Mouse (Mus musculus): ENCODE measurements around the gene Atp8b2. TPM values are rescaled to one million over a fixed set of nuclear protein-coding genes. Genes with fewer than 3 reads are reported as not detected.

Atp8b2 gene
- polyA plus RNA-seq, 1 experiment from 2014 or later: 12.9 TPM

- Histone ChIP-seq H3K27ac (no peak overlapping the region), H3K4me2 (replicated peaks) (no peak overlapping the region), H3K36me3 (replicated peaks; ENCODE audit: control insufficient read depth, insufficient read depth) (no peaks in the 10 kb centered on the region), H3K27me3 (ENCODE audit: control insufficient read depth, insufficient read depth, low read length) (no peaks in the 10 kb centered on the region), H3K9ac (no peak overlapping the region), H3K4me3 (replicated peaks; ENCODE audit: low read length) (no peak overlapping the region), H3K4me1 (replicated peaks; ENCODE audit: control insufficient read depth, insufficient read depth, low read length) (no peaks in the 10 kb centered on the region), H3K9me3 (ENCODE audit: control insufficient read depth, low read length) (no peaks in the 10 kb centered on the region)
- no peak for ATAC-seq (ENCODE audit: low FRiP score)
- DNase-seq (ENCODE audit: low spot score): no peak
- 61% methylated on average over 8 of the region's 8 CpGs for WGBS
These were observed 66.0 kb downstream of the Atp8b2 start for GRCm38 (mm10) chr3:89897204-89897796.

- 6% methylated on average over 5 of the region's 5 CpGs for WGBS
- no peaks in the 10 kb centered on the region for H3K4me1 ChIP-seq (replicated peaks; ENCODE audit: control insufficient read depth, insufficient read depth, low read length)
- ATAC-seq (ENCODE audit: low FRiP score): no peak
These were observed 66.7 kb downstream of the Atp8b2 start for GRCm38 (mm10) chr3:89896571-89896970.

GRCm38 (mm10) chr3:89892517-89893106, 70.7 kb downstream of the Atp8b2 start:
- WGBS: 87% methylated on average over 5 of the region's 5 CpGs
- no peaks in the 10 kb centered on the region for H3K4me1 ChIP-seq (replicated peaks; ENCODE audit: control insufficient read depth, insufficient read depth, low read length)
- DNase-seq (ENCODE audit: low spot score): no peak

More at GRCm38 (mm10) chr3:89896571-89896970, 66.7 kb downstream of the Atp8b2 start:
- H3K36me3 ChIP-seq (replicated peaks; ENCODE audit: control insufficient read depth, insufficient read depth): no peaks in the 10 kb centered on the region
- no peak overlapping the region for H3K4me3 ChIP-seq (replicated peaks; ENCODE audit: low read length)
- H3K27ac ChIP-seq: no peak overlapping the region
- H3K27me3 ChIP-seq (ENCODE audit: control insufficient read depth, insufficient read depth, low read length): no peaks in the 10 kb centered on the region
- H3K4me2 ChIP-seq (replicated peaks): no peak overlapping the region
- H3K9ac ChIP-seq: no peak overlapping the region
- DNase-seq (ENCODE audit: low spot score): no peak
- no peaks in the 10 kb centered on the region for H3K9me3 ChIP-seq (ENCODE audit: control insufficient read depth, low read length)

GRCm38 (mm10) chr3:89891696-89892095, 71.6 kb downstream of the Atp8b2 start:
- DNase-seq (ENCODE audit: low spot score) (no peak), ATAC-seq (ENCODE audit: low FRiP score) (no peak)
- H3K4me3 ChIP-seq (replicated peaks; ENCODE audit: low read length): no peak overlapping the region
- no peaks in the 10 kb centered on the region for H3K9me3 ChIP-seq (ENCODE audit: control insufficient read depth, low read length)
- H3K4me2 ChIP-seq (replicated peaks): no peak overlapping the region
- H3K27ac ChIP-seq: no peak overlapping the region
- H3K4me1 ChIP-seq (replicated peaks; ENCODE audit: control insufficient read depth, insufficient read depth, low read length): no peaks in the 10 kb centered on the region
- no peaks in the 10 kb centered on the region for H3K27me3 ChIP-seq (ENCODE audit: control insufficient read depth, insufficient read depth, low read length)
- no peaks in the 10 kb centered on the region for H3K36me3 ChIP-seq (replicated peaks; ENCODE audit: control insufficient read depth, insufficient read depth)
- H3K9ac ChIP-seq: no peak overlapping the region

More at GRCm38 (mm10) chr3:89892517-89893106, 70.7 kb downstream of the Atp8b2 start:
- no peak overlapping the region for H3K4me2 ChIP-seq (replicated peaks)
- no peak for ATAC-seq (ENCODE audit: low FRiP score)
- no peaks in the 10 kb centered on the region for H3K9me3 ChIP-seq (ENCODE audit: control insufficient read depth, low read length)
- H3K27ac ChIP-seq: no peak overlapping the region
- no peaks in the 10 kb centered on the region for H3K36me3 ChIP-seq (replicated peaks; ENCODE audit: control insufficient read depth, insufficient read depth)
- H3K27me3 ChIP-seq (ENCODE audit: control insufficient read depth, insufficient read depth, low read length): no peaks in the 10 kb centered on the region
- no peak overlapping the region for H3K4me3 ChIP-seq (replicated peaks; ENCODE audit: low read length)
- H3K9ac ChIP-seq: no peak overlapping the region

- no peak overlapping the region for H3K9ac ChIP-seq
- H3K27ac ChIP-seq: no peak overlapping the region
- no peaks in the 10 kb centered on the region for H3K9me3 ChIP-seq (ENCODE audit: control insufficient read depth, low read length)
- no peaks in the 10 kb centered on the region for H3K27me3 ChIP-seq (ENCODE audit: control insufficient read depth, insufficient read depth, low read length)
- 77% methylated on average over 8 of the region's 8 CpGs for WGBS
- no peak overlapping the region for H3K4me2 ChIP-seq (replicated peaks)
- DNase-seq (ENCODE audit: low spot score): no peak
- H3K4me3 ChIP-seq (replicated peaks; ENCODE audit: low read length): no peak overlapping the region
- no peaks in the 10 kb centered on the region for H3K4me1 ChIP-seq (replicated peaks; ENCODE audit: control insufficient read depth, insufficient read depth, low read length)
- no peak for ATAC-seq (ENCODE audit: low FRiP score)
- no peaks in the 10 kb centered on the region for H3K36me3 ChIP-seq (replicated peaks; ENCODE audit: control insufficient read depth, insufficient read depth)
These were observed 73.4 kb downstream of the Atp8b2 start for GRCm38 (mm10) chr3:89889841-89890430.

Small RNA genes within 50 kb of the gene (microRNA-seq; reads per million reads assigned to microRNA genes)
- 0.81 reads per million for gene Mir7669

Other genes with a start within 250 kb of the Atp8b2 start
- gene Adar, start 248.5 kb downstream of the Atp8b2 start, polyA plus RNA-seq (2014; fragmentation: Nextera tagmentation; extraction: Ambion mirVana): 31.6 and 35.8 TPM in 2 replicates
- gene Chrnb2, start 198.9 kb downstream of the Atp8b2 start, polyA plus RNA-seq (2014; fragmentation: Nextera tagmentation; extraction: Ambion mirVana): 26.0 and 29.1 TPM in 2 replicates
- gene Ube2q1, start 189.9 kb downstream of the Atp8b2 start, polyA plus RNA-seq (2014; fragmentation: Nextera tagmentation; extraction: Ambion mirVana): 21.8 and 24.5 TPM in 2 replicates
- gene She, start 132.1 kb downstream of the Atp8b2 start, polyA plus RNA-seq (2014; fragmentation: Nextera tagmentation; extraction: Ambion mirVana): 2.3 and 2.8 TPM in 2 replicates
- gene Il6ra, start 50.3 kb downstream of the Atp8b2 start, polyA plus RNA-seq (2014; fragmentation: Nextera tagmentation; extraction: Ambion mirVana): 0.83 and 1.0 TPM in 2 replicates
- gene Hax1, start 35.3 kb upstream of the Atp8b2 start, polyA plus RNA-seq (2014; fragmentation: Nextera tagmentation; extraction: Ambion mirVana): 105 and 108 TPM in 2 replicates
- gene 4933434E20Rik, start 88.1 kb upstream of the Atp8b2 start, polyA plus RNA-seq (2014; fragmentation: Nextera tagmentation; extraction: Ambion mirVana): 200 and 225 TPM in 2 replicates
- gene Ubap2l, start 89.1 kb upstream of the Atp8b2 start, polyA plus RNA-seq (2014; fragmentation: Nextera tagmentation; extraction: Ambion mirVana): 140 and 148 TPM in 2 replicates
- 313 and 339 TPM in 2 replicates for gene Tpm3, start 109.1 kb upstream of the Atp8b2 start, polyA plus RNA-seq (2014; fragmentation: Nextera tagmentation; extraction: Ambion mirVana)
- 0.35 and 0.51 TPM in 2 replicates for gene Nup210l, start 140.6 kb upstream of the Atp8b2 start, polyA plus RNA-seq (2014; fragmentation: Nextera tagmentation; extraction: Ambion mirVana)